Mouse (Mus musculus): ENCODE results near the gene Dync1li1. TPM values are rescaled to one million over a fixed set of nuclear protein-coding genes. Genes with fewer than 3 reads are reported as not detected.
A peak's percentile ranks its signal among the peaks of the same experiment; 100 is the strongest.
"Not testable (repeated sequence)": the region's sequence is repeated elsewhere in the genome, so short reads cannot be mapped to it uniquely, and the experiment has no call there.

The Dync1li1 gene
- 10 to 100 TPM; 31.3 to 34.1 TPM for total RNA-seq (2021)
- long read RNA-seq, experiment 1, transcript Dync1li1-201 (13 exons, 2,601 nt) = major isoform, 28 of 34 reads
- long read RNA-seq, experiment 1, partial matches to known transcripts = 5 of 34 reads
- long read RNA-seq, experiment 1, other reads (novel, unspliced or antisense) = 1 of 34 reads
- long read RNA-seq, experiment 2, transcript Dync1li1-201 (13 exons, 2,601 nt) = major isoform, 39 of 43 reads
- long read RNA-seq, experiment 2, partial matches to known transcripts = 1 of 43 reads
- long read RNA-seq, experiment 2, other reads (novel, unspliced or antisense) = 3 of 43 reads

DNA sequence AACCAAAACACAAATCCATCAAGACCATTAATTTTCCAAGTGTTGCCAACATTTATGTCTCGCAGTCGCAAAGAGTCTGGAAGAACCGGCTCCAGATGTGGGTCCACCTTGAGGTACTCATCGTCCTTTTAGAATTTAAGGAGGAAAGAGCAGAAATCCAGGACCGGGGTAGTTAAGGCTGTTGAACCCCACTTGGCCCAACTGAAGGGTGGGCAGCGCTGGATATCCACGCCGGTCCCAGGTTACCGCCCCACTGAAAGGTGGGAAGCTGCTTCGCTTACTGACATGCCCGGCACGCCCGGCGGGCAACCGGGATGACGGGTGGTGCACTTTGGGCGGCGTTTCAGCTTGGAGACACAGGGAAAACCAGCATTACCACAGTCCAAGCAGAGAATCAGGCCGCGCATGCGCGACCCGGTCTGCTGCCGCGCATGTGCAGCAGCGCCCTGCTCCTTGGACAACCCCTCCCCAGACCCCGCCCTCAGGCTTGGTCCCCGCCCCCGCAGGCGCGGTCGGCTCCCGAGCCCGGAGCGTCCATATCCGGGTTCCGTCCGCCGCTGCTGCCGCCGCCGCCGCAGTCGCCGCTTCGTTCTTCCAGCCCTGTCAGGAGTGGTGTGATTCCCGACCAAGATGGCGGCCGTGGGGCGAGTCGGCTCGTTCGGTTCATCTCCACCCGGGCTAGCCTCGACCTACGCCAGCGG is at the start of gene Dync1li1:
Dync1li1 (plus strand) TSS at position 539 of the 701 bp plus-strand sequence.
- intact Hi-C loops (cut with DNase I; ENCODE audit: low total_unique reads) = no loop called here
- peak; percentile 98 for DNase-seq

DNA sequence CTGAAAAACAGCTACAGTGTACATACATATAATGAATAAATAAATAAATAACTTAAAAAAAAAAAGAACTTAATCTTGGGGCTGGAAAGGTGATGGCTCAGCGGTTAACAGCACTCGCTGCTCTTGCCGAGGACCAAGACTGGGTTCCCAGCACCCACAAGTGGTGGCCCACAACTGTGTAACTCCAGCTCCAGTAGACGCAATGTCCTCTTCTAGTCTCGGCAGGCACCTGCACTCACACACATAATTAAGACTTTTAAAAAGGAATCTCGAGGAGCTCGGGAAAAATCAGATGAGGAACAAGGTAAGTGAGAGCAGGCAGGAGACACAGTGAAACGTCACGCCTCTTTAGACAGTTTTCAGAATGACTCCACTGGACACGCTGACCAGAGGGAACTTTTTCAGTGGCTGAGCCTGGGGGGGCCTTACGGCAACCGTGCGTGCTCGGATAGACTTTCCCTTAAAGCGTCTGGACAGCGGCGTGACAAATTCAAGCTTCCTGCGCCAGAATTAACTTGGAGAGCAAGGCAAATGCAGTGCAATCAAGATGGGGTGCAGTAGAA is 49.3 kb upstream of the Dync1li1 start:
- intact Hi-C loops (cut with DNase I; ENCODE audit: low total_unique reads) = no loop called here
- no peak for DNase-seq

DNA sequence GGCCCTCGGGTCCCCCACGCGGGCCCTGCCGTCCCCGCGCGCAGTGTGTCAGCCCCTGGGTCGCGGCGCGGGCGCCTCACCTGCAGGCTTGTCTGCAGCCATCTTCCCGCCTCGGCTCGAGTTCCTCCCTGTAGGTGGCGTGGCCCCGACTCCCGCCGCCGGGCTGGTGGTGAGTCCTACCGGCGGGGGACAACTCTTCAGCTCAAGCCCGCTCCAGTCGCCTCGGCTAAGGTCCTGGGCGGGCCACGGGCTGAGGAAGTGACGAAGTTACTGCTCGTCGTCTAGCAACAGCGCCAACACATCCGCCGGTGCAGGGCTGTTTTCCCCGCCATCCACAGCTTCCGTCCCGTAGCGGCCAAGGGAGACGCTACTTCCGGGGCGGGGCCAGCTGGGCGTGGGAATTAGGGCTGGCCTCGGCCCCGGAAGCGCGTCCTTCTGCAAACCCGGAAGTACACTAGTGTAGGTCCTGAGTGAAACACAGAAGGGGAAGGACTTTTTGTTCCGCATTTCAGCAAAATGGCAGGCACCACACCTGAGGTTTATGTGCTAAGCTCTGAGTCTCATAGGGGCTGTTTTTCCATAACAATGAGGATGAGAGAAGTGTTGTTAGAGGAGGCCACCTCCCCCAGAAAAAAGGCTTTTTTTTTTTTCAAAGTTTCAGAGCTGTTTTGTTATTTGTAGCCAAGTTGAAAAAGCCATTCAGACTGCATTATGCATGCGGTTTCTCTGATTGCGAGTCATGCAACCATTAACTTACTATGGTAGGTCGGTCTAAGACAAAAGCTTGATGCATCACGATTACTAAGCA is 48.5 kb upstream of the Dync1li1 start, which contains the start of gene Cnot10:
Cnot10 (minus strand) TSS at position 346 of the 808 bp plus-strand sequence.
- DNase-seq = peak; percentile 98
- intact Hi-C loops (cut with DNase I; ENCODE audit: low total_unique reads) = no loop called here

DNA sequence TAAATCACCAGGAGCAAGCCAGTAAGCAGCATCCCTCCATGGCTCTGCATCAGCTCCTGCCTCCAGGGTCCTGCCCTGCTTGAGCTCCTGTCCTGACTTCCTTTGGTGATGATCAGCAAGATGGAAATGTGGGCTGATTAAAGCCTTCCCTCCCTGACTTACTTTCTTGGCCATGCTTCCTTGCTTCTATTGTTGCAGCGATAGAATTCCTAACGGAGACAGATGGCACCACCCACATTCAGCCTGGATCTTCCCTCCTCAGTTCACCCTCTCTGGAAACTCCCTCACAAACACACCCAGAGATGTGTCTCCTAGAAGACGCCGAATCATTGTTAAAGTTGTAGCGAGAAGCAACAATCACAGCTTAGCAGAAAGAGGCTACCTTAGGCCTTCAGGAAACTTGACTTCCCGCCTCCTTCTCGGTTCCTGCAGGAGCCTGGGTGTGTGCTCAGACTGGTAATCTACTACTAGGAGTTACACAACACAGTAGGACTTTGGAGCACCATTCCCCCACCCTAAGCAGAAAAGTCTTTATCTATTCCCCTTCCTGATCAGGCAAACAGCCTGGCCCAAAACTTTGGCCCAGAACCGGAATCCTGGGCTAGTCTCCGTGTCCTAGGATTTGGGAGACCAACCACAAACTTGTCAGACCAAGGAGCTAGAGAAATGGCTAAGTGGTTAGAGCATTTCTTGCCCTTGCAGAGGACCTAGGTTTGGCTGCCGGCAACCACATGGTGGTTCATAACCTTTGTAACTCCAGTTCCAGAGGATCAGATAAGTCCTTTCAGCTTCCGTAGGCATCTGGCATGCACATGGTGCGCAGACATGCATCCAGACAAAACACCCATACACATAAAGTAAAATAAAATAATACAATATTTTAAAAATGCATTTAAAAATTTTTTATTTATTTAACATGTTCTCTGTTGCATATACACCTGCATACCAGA is 41.8 kb upstream of the Dync1li1 start:
- no peak for DNase-seq
- intact Hi-C loops (cut with DNase I; ENCODE audit: low total_unique reads) = no loop called here

DNA sequence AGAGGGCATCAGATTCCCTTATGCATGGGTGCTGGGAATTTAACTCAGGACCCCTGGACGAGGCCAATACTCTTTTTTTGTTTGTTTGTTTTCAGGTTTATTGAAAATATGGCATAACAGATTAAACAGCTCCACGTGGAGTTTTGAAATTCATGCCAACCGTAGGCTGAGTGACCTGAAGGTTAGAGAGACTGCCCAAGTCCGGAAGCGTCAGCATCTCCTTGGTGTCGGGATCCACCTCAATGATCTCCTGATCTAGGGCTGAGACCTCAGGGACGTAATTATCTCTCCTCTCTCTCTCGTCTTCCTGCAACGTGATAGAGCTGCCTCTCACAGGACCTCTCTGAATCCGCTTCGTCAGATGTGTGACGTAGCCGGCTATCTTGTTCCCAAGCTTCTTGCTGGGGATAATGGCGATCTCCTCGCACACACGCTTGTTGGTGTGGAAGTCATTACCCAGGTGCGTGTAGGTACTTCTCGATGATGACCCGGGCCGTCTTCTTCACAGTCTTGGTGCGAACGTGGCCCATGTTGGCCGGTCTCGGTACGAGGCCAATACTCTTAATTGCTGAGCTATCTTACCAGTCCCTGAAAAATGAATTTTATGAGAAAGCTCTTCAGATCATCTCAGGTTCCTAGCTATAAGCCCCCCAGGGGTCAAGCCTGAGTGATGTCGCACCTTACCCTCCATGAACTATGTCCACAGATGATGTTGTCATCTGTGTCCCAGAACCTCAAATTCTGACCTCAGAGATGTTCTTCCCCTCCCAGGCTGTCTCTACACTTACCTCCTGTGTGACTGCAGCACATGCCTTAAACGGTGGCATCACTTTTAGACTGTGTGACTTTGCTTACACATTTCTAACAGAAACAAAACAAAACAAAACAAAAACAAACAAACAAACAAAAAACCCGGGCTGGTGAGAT is 40.8 kb upstream of the Dync1li1 start:
- intact Hi-C loops (cut with DNase I; ENCODE audit: low total_unique reads) = loop anchor here (2.0 kb wide), 1 partner anchor 79 kb away; no protein-coding TSS in a partner anchor
- DNase-seq = no peak

DNA sequence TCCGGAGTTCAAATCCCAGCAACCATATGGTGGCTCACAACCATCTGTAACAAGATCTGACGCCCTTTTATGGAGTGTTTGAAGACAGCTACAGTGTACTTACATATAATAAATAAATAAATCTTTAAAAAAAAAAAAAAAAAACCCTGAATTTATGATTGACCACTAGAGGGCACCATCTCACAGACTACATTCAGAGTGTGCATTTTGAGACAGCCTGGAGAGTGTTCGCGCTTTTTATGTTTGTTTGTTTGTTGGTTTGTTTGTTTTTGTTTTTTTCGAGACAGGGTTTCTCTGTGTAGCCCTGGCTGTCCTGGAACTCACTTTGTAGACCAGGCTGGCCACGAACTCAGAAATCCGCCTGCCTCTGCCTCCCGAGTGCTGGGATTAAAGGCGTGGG is 40.1 kb upstream of the Dync1li1 start:
- intact Hi-C loops (cut with DNase I; ENCODE audit: low total_unique reads) = loop anchor here (2.0 kb wide), 1 partner anchor 78 kb away; no protein-coding TSS in a partner anchor
- not testable (repeated sequence) for DNase-seq

DNA sequence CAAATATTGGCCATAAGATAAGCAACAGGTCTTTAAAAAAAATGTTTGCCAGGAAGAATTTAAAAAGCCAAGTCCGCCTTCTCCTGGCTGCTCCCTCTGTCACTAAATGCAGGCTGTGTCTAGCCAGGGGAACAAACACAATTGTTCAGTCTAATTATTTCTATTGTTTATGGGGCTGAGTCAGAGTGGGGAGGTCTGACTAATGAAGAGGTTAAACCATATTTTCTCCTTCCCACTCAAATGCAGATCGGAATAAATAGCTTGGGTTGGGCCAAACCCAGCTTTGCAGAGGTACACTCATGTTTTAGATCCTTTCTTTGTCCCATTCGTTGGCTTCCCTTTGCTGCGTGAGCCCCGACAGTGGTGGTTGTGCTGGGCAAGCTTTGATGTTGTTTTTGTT is 39.2 kb upstream of the Dync1li1 start:
- no peak for DNase-seq
- intact Hi-C loops (cut with DNase I; ENCODE audit: low total_unique reads) = loop anchor here (2.0 kb wide), 1 partner anchor 77 kb away; no protein-coding TSS in a partner anchor

DNA sequence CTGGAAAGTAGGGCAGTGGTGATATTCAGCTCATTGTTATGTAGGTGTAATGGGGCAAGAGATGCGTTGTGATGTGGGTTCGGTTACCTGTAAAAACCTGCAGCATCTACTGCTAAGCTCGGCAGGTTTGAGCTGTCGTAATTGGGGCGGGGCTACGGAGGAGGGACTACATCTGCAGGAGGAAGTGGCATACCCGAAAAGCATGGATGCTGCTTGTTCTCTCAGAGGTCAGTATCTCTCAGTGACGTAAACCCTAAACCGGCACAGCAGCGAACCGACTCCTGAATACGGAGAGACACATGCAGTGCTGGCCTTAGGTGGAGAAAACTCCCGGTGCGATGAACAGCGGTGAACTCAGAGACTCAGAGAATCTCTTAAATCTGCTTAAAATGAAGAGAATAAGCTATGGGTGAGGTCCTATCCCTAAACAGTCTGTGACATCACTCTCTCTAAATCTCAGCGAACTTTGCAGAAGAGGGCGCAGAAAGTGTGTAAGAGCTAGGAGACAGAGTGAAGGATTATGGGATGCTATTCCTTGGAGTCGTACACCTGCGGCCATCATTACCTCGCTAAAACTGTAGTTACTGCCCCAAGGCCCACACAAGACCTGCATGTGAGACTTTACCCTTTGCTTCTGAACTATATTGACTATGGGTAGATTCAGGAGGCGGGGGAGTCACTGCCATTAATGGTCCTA is 37.5 kb upstream of the Dync1li1 start:
- intact Hi-C loops (cut with DNase I; ENCODE audit: low total_unique reads) = no loop called here
- DNase-seq = no peak

DNA sequence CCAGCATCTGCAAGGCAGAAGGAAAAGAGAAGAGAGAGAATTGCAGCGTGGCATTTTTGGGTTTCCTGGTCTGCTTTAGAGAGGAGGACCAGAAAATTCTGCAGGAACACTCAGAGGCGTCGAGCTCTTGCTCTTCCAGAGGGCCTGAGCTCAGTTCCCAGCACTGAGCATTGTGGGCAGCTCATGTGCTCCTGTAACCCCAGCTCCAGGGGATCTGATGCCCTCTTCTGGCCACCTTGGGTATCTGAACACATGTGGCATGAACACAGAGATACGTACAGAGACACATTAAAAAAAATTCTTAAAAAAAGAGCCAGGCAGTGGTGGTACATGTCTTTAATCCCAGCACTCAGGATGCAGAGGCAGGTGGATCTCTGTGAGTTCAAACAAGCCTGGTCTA is 33.2 kb upstream of the Dync1li1 start:
- no peak for DNase-seq
- intact Hi-C loops (cut with DNase I; ENCODE audit: low total_unique reads) = no loop called here

DNA sequence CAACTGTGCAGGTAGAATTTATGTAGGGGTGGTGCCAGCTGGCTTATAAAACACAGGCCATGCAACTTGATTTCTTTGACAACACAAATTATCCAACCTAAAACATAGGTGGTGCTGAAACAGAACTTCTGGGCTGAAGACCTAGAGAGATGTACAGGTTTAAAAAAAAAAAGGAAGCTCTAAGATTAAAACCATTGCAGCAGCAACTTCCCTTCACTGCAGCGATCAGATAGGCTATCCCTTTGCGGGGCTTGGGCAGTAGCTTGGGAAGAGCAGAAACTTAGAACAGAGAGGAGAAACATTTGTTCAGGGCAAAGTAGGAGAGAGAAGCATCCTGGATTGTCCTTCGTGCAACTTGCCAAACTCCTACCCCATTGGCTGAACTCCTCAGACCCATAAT is 31.9 kb upstream of the Dync1li1 start:
- intact Hi-C loops (cut with DNase I; ENCODE audit: low total_unique reads) = no loop called here
- no peak for DNase-seq

DNA sequence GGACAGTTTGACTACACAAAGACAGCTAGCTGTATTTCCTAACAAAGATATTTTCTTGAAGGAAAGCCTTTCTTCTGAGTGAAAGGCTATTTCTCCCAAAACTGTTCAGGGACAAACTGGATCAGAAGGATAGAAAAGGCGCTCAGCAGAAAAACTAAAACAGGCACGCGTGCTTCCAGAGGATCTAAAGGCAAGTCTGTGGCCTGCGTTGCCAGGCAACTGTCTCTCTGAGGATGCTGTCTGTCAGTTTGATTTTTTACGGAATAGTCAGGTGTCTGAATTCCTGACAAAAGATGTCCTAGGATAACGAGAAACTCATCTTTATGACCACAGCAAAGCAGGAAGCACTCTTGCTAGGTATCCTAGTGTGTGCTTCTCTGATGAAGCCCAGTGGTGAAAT is 28.1 kb upstream of the Dync1li1 start:
- DNase-seq = no peak
- intact Hi-C loops (cut with DNase I; ENCODE audit: low total_unique reads) = no loop called here

DNA sequence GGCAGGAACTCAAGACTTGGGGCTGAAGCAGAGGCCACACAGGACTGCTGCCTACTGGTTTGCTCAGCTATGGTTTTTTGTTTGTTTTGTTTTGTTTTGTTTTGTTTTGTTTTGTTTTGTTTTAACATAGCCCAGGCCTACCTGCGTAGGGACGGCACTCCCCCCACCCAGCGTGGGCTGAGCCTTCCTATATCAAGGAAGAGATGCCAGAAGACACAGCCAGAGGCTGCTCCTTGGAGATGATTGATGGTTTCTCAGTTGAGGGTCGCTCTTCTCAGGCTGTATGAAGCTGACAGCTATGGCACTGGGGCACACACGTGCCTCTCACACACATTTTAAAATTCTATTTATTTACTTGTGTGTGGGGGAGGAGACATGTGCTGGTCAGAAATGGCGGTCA is 27.6 kb upstream of the Dync1li1 start:
- DNase-seq = no peak

DNA sequence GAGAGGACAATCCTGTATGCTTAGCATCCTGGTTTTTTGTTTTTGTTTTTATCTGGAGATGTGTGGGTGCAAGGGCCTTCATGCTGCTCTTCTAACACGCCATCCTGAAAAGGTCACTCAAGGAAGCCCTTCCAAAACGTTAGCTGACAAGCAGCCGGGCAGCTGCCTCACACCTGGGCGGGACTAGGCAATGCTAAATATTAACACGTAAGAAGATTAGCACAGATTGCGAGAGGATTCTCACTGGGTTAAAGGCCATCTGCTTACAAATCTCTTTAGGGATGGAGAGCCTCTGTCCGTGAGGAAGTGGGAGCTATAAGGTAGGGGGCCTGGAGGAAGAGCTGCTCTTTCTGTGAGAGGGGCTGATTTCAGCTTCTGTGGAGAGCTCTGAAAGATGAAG is 26.6 kb upstream of the Dync1li1 start:
- intact Hi-C loops (cut with DNase I; ENCODE audit: low total_unique reads) = no loop called here
- no peak for DNase-seq

More for the DNA sequence above, 27.6 kb upstream of the Dync1li1 start:
- intact Hi-C loops (cut with DNase I; ENCODE audit: low total_unique reads) = no loop called here

DNA sequence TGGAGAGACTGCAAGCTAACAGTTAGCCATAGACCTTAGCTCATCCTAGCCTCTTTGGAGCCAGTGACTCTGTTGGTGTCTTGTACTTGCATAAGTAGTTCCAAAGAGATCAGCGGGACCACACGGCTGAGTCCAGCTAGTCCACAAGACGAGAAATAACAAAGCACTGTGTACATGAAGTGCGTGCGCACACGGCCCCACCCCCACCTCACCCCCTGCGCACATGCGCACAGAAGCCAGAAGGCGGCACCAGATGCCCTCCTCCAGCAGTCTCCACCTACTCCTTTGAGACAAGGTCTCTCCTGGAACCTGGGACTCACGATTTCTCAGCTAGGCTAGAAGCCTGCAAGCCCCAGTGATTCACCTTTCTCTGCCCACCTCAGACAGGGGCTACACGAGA is 24.8 kb upstream of the Dync1li1 start:
- no peak for DNase-seq
- intact Hi-C loops (cut with DNase I; ENCODE audit: low total_unique reads) = no loop called here

DNA sequence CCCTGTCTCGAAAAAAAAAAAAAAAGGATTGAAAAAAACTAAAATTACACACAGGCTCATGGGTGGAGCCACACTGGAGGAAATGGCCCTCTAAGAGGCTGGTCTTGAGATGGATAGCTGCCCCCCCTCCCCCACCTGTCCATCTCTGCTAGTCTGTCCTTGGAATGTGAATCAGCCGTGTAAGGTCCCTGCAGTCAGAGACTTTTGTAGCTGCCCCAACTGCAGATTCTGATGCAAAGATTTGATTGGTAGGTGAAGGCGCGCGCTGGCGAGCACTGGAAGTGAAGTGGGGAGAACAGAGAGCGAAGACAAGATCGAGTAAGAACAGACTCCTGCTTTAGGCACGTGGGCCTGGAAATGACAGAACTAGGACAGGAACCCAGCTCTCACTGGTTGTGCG is 21.7 kb upstream of the Dync1li1 start:
- DNase-seq = no peak
- intact Hi-C loops (cut with DNase I; ENCODE audit: low total_unique reads) = no loop called here

DNA sequence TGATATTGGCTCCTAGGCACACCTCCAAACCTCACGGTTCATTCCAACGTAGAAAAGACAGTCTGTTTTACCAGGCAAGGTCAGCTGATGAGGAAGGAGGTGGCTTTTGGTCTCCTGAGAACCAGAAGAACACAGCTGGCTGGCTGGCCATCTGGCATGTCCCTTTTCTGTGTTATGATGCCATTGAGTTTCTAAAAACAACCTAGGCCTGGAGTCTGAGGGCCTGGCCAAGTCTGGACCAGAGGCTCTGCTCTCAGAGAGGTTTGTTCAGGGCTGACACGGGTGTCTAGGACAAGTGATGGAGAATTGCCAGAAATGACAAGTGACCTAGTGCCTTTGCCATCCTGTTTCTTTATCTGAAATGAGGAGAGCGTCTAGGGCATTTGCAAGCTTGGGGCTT is 20.5 kb upstream of the Dync1li1 start:
- intact Hi-C loops (cut with DNase I; ENCODE audit: low total_unique reads) = no loop called here
- DNase-seq = peak; percentile 14

DNA sequence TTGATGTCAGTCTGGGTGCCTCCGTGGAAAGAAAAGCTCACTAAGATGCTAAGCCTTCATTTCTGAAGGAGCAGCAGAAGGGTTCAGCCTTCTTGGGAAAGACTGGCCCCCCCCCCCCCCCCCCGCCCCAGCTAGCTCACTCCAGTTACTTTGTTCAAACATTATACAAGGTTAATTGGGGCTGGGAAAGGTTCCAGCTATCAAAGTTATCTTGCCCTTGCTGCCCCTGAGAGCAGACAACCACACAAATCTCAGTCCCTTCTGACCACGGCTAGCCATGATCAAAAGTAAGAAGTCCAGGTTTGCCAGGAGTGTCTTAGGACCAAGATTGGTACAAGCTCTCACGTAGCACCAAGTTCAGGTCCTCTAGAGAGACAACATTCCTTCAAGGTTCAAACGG is 19.6 kb upstream of the Dync1li1 start:
- no peak for DNase-seq
- intact Hi-C loops (cut with DNase I; ENCODE audit: low total_unique reads) = no loop called here

All from gastrocnemius, postnatal 14 days (tissue).